Mouse (Mus musculus): ENCODE results near the gene Prkca.

GRCm38 (mm10) chr11:108226248-108226647 lies 117.5 kb downstream of the Prkca start:
- TF ChIP-seq CHD2 (IDR thresholded peaks at IDR 0.05; ENCODE audit: low read depth, low read length) (no peak), ZC3H11A (IDR thresholded peaks at IDR 0.05; ENCODE audit: borderline replicate concordance, low read depth, low read length) (no peak), ZNF384 (IDR thresholded peaks at IDR 0.05; ENCODE audit: low read depth, low read length) (no peak), MAFK (IDR thresholded peaks at IDR 0.05; ENCODE audit: insufficient read depth, low read depth, low read length) (no peak), HCFC1 (IDR thresholded peaks at IDR 0.05; ENCODE audit: borderline replicate concordance, insufficient read depth, low read length) (no peak)
